Mouse (Mus musculus) embryonic facial prominence, embryonic 12.5 days (tissue): ENCODE data around the gene Dmd. TPM values are rescaled to one million over a fixed set of nuclear protein-coding genes. Genes with fewer than 3 reads are reported as not detected.
"Not testable (repeated sequence)": the region's sequence is repeated elsewhere in the genome, so short reads cannot be mapped to it uniquely, and the experiment has no call there.

Source experiments
- ATAC-seq: fragments of 200-750 bp; cut with Nextera tagmentation; 2 replicates; pipeline ENCODE4 v1.8.0; 2017; ENCODE audit not compliant: insufficient number of reproducible peaks, insufficient read depth, low FRiP score, low TSS enrichment
- H3K27ac ChIP-seq: fragments of 300-500 bp; sonication (generic); 2 replicates; pipeline ENCODE4 v1.5.1; 2016; ENCODE audit warnings: mild to moderate bottlenecking
- H3K27me3 ChIP-seq: fragments of 300-500 bp; sonication (generic); 2 replicates; pipeline ENCODE4 v1.6.1; 2016; ENCODE audit warnings: mild to moderate bottlenecking, moderate library complexity
- H3K36me3 ChIP-seq: fragments of 300-500 bp; sonication (generic); 2 replicates; pipeline ENCODE4 v1.6.1; 2016; ENCODE audit warnings: mild to moderate bottlenecking
- H3K4me1 ChIP-seq: fragments of 300-500 bp; sonication (generic); 2 replicates; pipeline ENCODE4 v1.6.1; 2016
- H3K4me2 ChIP-seq: fragments of 300-500 bp; sonication (generic); replicated peaks from 2 replicates; pipeline ENCODE4 v1.6.1; 2016; ENCODE audit warnings: mild to moderate bottlenecking, moderate library complexity
- H3K4me3 ChIP-seq: fragments of 300-500 bp; sonication (generic); 2 replicates; pipeline ENCODE4 v1.5.1; 2016; ENCODE audit warnings: mild to moderate bottlenecking
- H3K9ac ChIP-seq: fragments of 300-500 bp; sonication (generic); 2 replicates; pipeline ENCODE4 v1.6.1; 2016; ENCODE audit warnings: mild to moderate bottlenecking, moderate library complexity
- H3K9me3 ChIP-seq: fragments of 300-500 bp; sonication (generic); 2 replicates; pipeline ENCODE4 v1.6.1; 2016; ENCODE audit warnings: mild to moderate bottlenecking, moderate library complexity
- WGBS: fragments of 180-500 bp; shearing (Covaris S2); methylation state at CpG from one replicate; pipeline ENCODE4 v1.1.7; 2016; 5-methylcytosine and 5-hydroxymethylcytosine counted together
- polyA plus RNA-seq: library from polyadenylated mRNA; unstranded; fragments of >200 nt; fragmentation: Nextera tagmentation; extraction: Ambion mirVana; gene quantifications from 2 replicates; pipeline ENCODE4 v1.2.1, GENCODE M21; 2016

Gene Dmd
- polyA plus RNA-seq, 1 experiment from 2014 or later: 14.6 TPM

GRCm38 (mm10) chrX:83746301-83747008, 797.8 kb downstream of the Dmd start:
- Histone ChIP-seq H3K4me3 (no peak overlapping the region), H3K9ac (no peak overlapping the region), H3K4me1 (no peaks in the 10 kb centered on the region), H3K27me3 (no peaks in the 10 kb centered on the region), H3K9me3 (no peaks in the 10 kb centered on the region), H3K27ac (no peak overlapping the region), H3K36me3 (no peaks in the 10 kb centered on the region), H3K4me2 (no peak overlapping the region)
- 50% methylated on average over 4 of the region's 4 CpGs for WGBS
- no peak for ATAC-seq

GRCm38 (mm10) chrX:83787406-83787805, 838.7 kb downstream of the Dmd start:
- Histone ChIP-seq H3K27ac (no peak overlapping the region), H3K27me3 (no peaks in the 10 kb centered on the region), H3K9ac (no peak overlapping the region), H3K4me2 (no peak overlapping the region), H3K9me3 (no peaks in the 10 kb centered on the region), H3K4me3 (no peak overlapping the region), H3K36me3 (no peaks in the 10 kb centered on the region), H3K4me1 (no peaks in the 10 kb centered on the region)
- ATAC-seq: no peak

- H3K36me3 ChIP-seq, H3K4me1 ChIP-seq, H3K9me3 ChIP-seq, H3K4me3 ChIP-seq, H3K27me3 ChIP-seq, H3K4me2 ChIP-seq, ATAC-seq, H3K9ac ChIP-seq, H3K27ac ChIP-seq: not testable (repeated sequence)
- WGBS: 44% methylated on average over 9 of the region's 9 CpGs
Measured at GRCm38 (mm10) chrX:83867469-83867868, 918.8 kb downstream of the Dmd start.

GRCm38 (mm10) chrX:83875389-83875788, 926.7 kb downstream of the Dmd start:
- H3K9ac ChIP-seq, H3K4me3 ChIP-seq, H3K36me3 ChIP-seq, H3K4me1 ChIP-seq, H3K27ac ChIP-seq, H3K9me3 ChIP-seq, H3K27me3 ChIP-seq, H3K4me2 ChIP-seq, ATAC-seq: not testable (repeated sequence)
- 86% methylated on average over 11 of the region's 11 CpGs for WGBS

GRCm38 (mm10) chrX:83975895-83976294, 1027.2 kb downstream of the Dmd start:
- Histone ChIP-seq H3K4me3 (no peak overlapping the region), H3K9me3 (no peaks in the 10 kb centered on the region), H3K27ac (no peak overlapping the region), H3K27me3 (no peaks in the 10 kb centered on the region), H3K4me2 (no peak overlapping the region), H3K36me3 (no peaks in the 10 kb centered on the region), H3K9ac (no peak overlapping the region), H3K4me1 (no peaks in the 10 kb centered on the region)
- WGBS: 52% methylated on average over 1 of the region's 1 CpGs
- no peak for ATAC-seq

DNA sequence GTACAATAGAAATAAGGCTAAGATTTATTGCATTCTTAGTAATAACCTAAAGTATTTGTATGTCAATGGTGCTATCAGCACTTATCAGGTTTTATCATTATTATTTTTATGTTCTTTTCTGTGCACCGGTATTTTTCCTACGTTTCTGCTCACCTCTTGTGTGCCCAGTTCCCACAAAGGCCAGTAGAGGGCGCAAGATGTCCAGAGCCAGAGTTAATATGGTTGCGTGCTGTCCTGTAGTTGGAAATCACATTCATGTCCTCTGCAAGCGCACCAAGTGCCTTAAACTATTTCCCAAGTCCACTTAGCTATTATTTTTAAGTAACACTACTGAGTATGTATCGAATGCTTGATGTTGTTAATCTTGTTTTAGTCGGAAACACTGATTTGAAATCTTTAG, 1052.6 kb downstream of the Dmd start:
- WGBS: 36% methylated on average over 7 of the region's 7 CpGs
- Histone ChIP-seq H3K36me3 (no peaks in the 10 kb centered on the region), H3K4me2 (no peak overlapping the region), H3K27me3 (no peaks in the 10 kb centered on the region), H3K9ac (no peak overlapping the region), H3K27ac (no peak overlapping the region), H3K9me3 (no peaks in the 10 kb centered on the region), H3K4me3 (no peak overlapping the region), H3K4me1 (no peaks in the 10 kb centered on the region)
- ATAC-seq: no peak

GRCm38 (mm10) chrX:84062431-84062830, 1113.8 kb downstream of the Dmd start:
- not testable (repeated sequence) for H3K36me3 ChIP-seq, H3K9ac ChIP-seq, ATAC-seq, H3K27ac ChIP-seq, H3K27me3 ChIP-seq, H3K4me1 ChIP-seq, H3K4me3 ChIP-seq, H3K4me2 ChIP-seq, H3K9me3 ChIP-seq
- WGBS: 89% methylated on average over 3 of the region's 3 CpGs

- no peak for ATAC-seq
- no peaks in the 10 kb centered on the region for H3K9me3 ChIP-seq
- 57% methylated on average over 2 of the region's 2 CpGs for WGBS
- H3K27ac ChIP-seq: no peak overlapping the region
- no peaks in the 10 kb centered on the region for H3K27me3 ChIP-seq
- no peak overlapping the region for H3K4me2 ChIP-seq
- H3K4me1 ChIP-seq: no peaks in the 10 kb centered on the region
- no peak overlapping the region for H3K4me3 ChIP-seq
- H3K9ac ChIP-seq: no peak overlapping the region
- no peaks in the 10 kb centered on the region for H3K36me3 ChIP-seq
Measured at GRCm38 (mm10) chrX:84165872-84166271, 1217.2 kb downstream of the Dmd start.

GRCm38 (mm10) chrX:84241297-84241859, 1292.7 kb downstream of the Dmd start:
- WGBS: 62% methylated on average over 2 of the region's 2 CpGs
- Histone ChIP-seq H3K27me3 (no peaks in the 10 kb centered on the region), H3K4me3 (no peak overlapping the region), H3K4me2 (no peak overlapping the region), H3K9me3 (no peaks in the 10 kb centered on the region), H3K27ac (no peak overlapping the region), H3K36me3 (no peaks in the 10 kb centered on the region), H3K9ac (no peak overlapping the region), H3K4me1 (no peaks in the 10 kb centered on the region)
- ATAC-seq: no peak

- Histone ChIP-seq H3K27ac (no peak overlapping the region), H3K9ac (no peak overlapping the region), H3K36me3 (no peaks in the 10 kb centered on the region), H3K4me2 (no peak overlapping the region), H3K4me3 (no peak overlapping the region), H3K27me3 (no peaks in the 10 kb centered on the region), H3K4me1 (no peaks in the 10 kb centered on the region), H3K9me3 (no peaks in the 10 kb centered on the region)
- no peak for ATAC-seq
Measured at GRCm38 (mm10) chrX:84330593-84330992, 1381.9 kb downstream of the Dmd start.

- Histone ChIP-seq H3K4me2 (no peak overlapping the region), H3K27ac (no peak overlapping the region), H3K36me3 (no peaks in the 10 kb centered on the region), H3K4me1 (no peaks in the 10 kb centered on the region), H3K9me3 (no peaks in the 10 kb centered on the region), H3K27me3 (no peaks in the 10 kb centered on the region), H3K9ac (no peak overlapping the region), H3K4me3 (no peak overlapping the region)
- ATAC-seq: no peak
- WGBS: 89% methylated on average over 1 of the region's 1 CpGs
Measured at GRCm38 (mm10) chrX:84332177-84332576, 1383.5 kb downstream of the Dmd start.

DNA sequence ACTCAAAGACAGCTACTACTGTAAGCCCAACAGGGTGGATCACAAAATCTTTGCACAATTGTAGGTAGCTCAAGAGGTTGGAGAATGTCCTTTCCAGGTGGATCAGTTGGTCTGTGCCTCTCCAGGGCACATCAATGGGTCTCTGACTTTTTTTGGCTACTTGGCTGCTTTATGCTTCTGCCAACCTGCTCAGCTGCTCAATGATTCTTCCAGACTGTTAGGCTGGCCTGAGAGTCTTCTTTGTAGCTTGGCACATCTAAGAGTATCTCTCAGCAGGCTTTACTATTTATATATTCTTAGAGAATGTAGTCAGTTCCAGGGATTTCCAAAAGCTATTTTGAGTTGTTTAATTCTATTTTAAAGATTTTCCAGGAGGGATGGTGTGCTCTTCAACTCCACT, 1416.3 kb downstream of the Dmd start:
- H3K9ac ChIP-seq: no peak overlapping the region
- no peaks in the 10 kb centered on the region for H3K9me3 ChIP-seq
- no peak for ATAC-seq

More for the DNA sequence above, 1416.3 kb downstream of the Dmd start:
- H3K27ac ChIP-seq: no peak overlapping the region
- H3K4me2 ChIP-seq: no peak overlapping the region
- no peaks in the 10 kb centered on the region for H3K36me3 ChIP-seq
- no peaks in the 10 kb centered on the region for H3K27me3 ChIP-seq
- no peak overlapping the region for H3K4me3 ChIP-seq
- H3K4me1 ChIP-seq: no peaks in the 10 kb centered on the region
